9 mouse cellular contexts compared by ENCODE assay signal in the genomic region with DNA sequence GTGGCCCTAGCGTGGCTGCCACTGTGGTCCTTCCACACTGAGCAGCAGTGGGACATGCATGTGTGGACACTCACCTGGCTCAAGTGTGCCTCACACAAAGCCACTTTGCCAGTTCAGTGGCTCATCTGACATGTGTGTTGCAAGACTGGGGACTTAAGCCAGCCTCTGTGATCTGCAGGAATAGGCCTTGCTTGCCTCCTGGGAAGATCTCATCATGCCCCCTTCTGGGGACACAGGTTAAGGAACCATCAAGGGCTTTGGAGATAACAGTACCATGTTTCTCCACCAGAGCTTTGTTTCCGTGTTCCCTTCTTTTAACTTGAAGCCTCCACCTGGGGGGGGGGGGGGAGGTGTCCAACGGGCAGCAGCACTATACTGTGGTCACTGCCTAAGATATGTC. TPM values are rescaled to one million over a fixed set of nuclear protein-coding genes. Genes with fewer than 3 reads are reported as not detected.
DNase-seq lines count a peak whose midpoint lies in the region; ATAC-seq and TF ChIP-seq lines count a peak whose summit lies in the region.
"Had no signal": no experiment of that assay in that cellular context is flagged by ENCODE, and none has a peak within 500 bp of the region (broad histone marks: within the 10 kb centered on the region; RNA-seq: fewer than 3 reads in every experiment).

No protein-coding gene starts in this region.

- H3K9ac ChIP-seq in liver, adult 2 months (ENCODE audit: low read depth, low read length): no peak overlapping the region
- no peak overlapping the region for H3K9ac ChIP-seq in liver, embryonic 11.5 days (ENCODE audit: low read depth, low read length)
- H3K9ac ChIP-seq in intestine, postnatal 0 days (ENCODE audit: low read depth, low read length): no peak overlapping the region
- H3K9ac ChIP-seq in heart, embryonic 11.5 days (ENCODE audit: low read depth, low read length): no peak overlapping the region
- H3K9ac ChIP-seq in forebrain, embryonic 16.5 days (replicated peaks; ENCODE audit: low read depth, low read length): no peak overlapping the region
- H3K9ac ChIP-seq: midbrain, embryonic 12.5 days had no signal

- H3K79me2 ChIP-seq in liver, adult 2 months (ENCODE audit: control insufficient read depth, insufficient read depth, low read length): no peaks in the 10 kb centered on the region

- no peak for TF ChIP-seq POLR2A in liver, adult 2 months (IDR thresholded peaks at IDR 0.05; ENCODE audit: extremely low read depth, insufficient read depth, low read length)

- no peaks in the 10 kb centered on the region for H3K9me3 ChIP-seq in liver, embryonic 11.5 days (ENCODE audit: control insufficient read depth, low read length)
- no peaks in the 10 kb centered on the region for H3K9me3 ChIP-seq in intestine, postnatal 0 days (ENCODE audit: control insufficient read depth)
- no peaks in the 10 kb centered on the region for H3K9me3 ChIP-seq in heart, embryonic 11.5 days (replicated peaks; ENCODE audit: control insufficient read depth, low read length)
- H3K9me3 ChIP-seq in forebrain, embryonic 16.5 days (ENCODE audit: control insufficient read depth, low read length): no peaks in the 10 kb centered on the region
- H3K9me3 ChIP-seq: midbrain, embryonic 12.5 days had no signal

- TF ChIP-seq CTCF in liver, adult 2 months (IDR thresholded peaks at IDR 0.05; ENCODE audit: low read depth, low read length): peak; percentile 28
- peak; percentile 78 for TF ChIP-seq CTCF in intestine, postnatal 0 days (IDR thresholded peaks at IDR 0.05; ENCODE audit: low read depth)

- H3K4me2 ChIP-seq in liver, embryonic 11.5 days: no peak overlapping the region
- no peak overlapping the region for H3K4me2 ChIP-seq in intestine, postnatal 0 days (replicated peaks; ENCODE audit: low read depth)
- no peak overlapping the region for H3K4me2 ChIP-seq in heart, embryonic 11.5 days
- no peak overlapping the region for H3K4me2 ChIP-seq in forebrain, embryonic 16.5 days (ENCODE audit: low read length)
- H3K4me2 ChIP-seq: midbrain, embryonic 12.5 days had no signal

- 69% methylated on average over 3 of the region's 3 CpGs for WGBS in liver, adult 2 months
- WGBS in liver, embryonic 11.5 days: 64% methylated on average over 3 of the region's 3 CpGs
- 61% methylated on average over 3 of the region's 3 CpGs for WGBS in intestine, postnatal 0 days
- WGBS in heart, embryonic 11.5 days (ENCODE audit: insufficient replicate concordance): 59% methylated on average over 3 of the region's 3 CpGs
- 65% methylated on average over 3 of the region's 3 CpGs for WGBS in forebrain, embryonic 16.5 days

- H3K4me1 ChIP-seq in liver, adult 2 months (ENCODE audit: control insufficient read depth, insufficient read depth, low read length): peaks cover 1% of the 10 kb centered on the region; the same call in 1 of the 2 replicates
- H3K4me1 ChIP-seq in liver, embryonic 11.5 days (replicated peaks; ENCODE audit: control insufficient read depth, insufficient read depth, low read length): peaks cover 26% of the 10 kb centered on the region
- no peaks in the 10 kb centered on the region for H3K4me1 ChIP-seq in intestine, postnatal 0 days (replicated peaks; ENCODE audit: control insufficient read depth, insufficient read depth, low read length)
- H3K4me1 ChIP-seq in heart, embryonic 11.5 days (ENCODE audit: control insufficient read depth, insufficient read depth, low read length): no peaks in the 10 kb centered on the region
- H3K4me1 ChIP-seq in forebrain, embryonic 16.5 days (replicated peaks; ENCODE audit: control insufficient read depth, insufficient read depth, low read length): no peaks in the 10 kb centered on the region
- H3K4me1 ChIP-seq: midbrain, embryonic 12.5 days had no signal

- DNase-seq in liver, adult 2 months (ENCODE audit: extremely low read depth, low read depth, low spot score): peak; percentile 67
- DNase-seq in liver, embryonic 11.5 days (ENCODE audit: low spot score): no peak
- DNase-seq in Muller cell, postnatal 12 days (ENCODE audit: inconsistent ontology term): peak; percentile 32
- peak; percentile 61 for DNase-seq in naive thymus-derived CD4-positive, alpha-beta T cell, adult 2 months (ENCODE audit: low read depth)
- DNase-seq in left cerebral cortex, adult 8-10 months (ENCODE audit: low spot score in 2 of 2): no peak

- H3K27ac ChIP-seq in liver, adult 2 months (replicated peaks; ENCODE audit: insufficient read depth, low read depth, low read length): no peak overlapping the region
- H3K27ac ChIP-seq in liver, embryonic 11.5 days (ENCODE audit: low read depth, low read length): no peak overlapping the region
- H3K27ac ChIP-seq in intestine, postnatal 0 days (ENCODE audit: low read depth, low read length): no peak overlapping the region
- H3K27ac ChIP-seq in heart, embryonic 11.5 days (ENCODE audit: low read depth, low read length): no peak overlapping the region
- no peak overlapping the region for H3K27ac ChIP-seq in forebrain, embryonic 16.5 days (ENCODE audit: low read length)
- H3K27ac ChIP-seq: midbrain, embryonic 12.5 days had no signal

- ATAC-seq in liver, embryonic 11.5 days (replicated peaks; ENCODE audit: low FRiP score): no peak
- ATAC-seq in intestine, postnatal 0 days: peak; percentile 36; the same call in 1 of the 2 replicates
- no peak for ATAC-seq in heart, embryonic 11.5 days (replicated peaks; ENCODE audit: insufficient number of reproducible peaks, low FRiP score, low TSS enrichment)
- ATAC-seq in forebrain, embryonic 16.5 days: no peak

- no peak overlapping the region for H3K4me3 ChIP-seq in liver, adult 2 months (ENCODE audit: insufficient read depth, low read depth, low read length)
- H3K4me3 ChIP-seq in liver, embryonic 11.5 days (ENCODE audit: low read depth, low read length): no peak overlapping the region
- no peak overlapping the region for H3K4me3 ChIP-seq in intestine, postnatal 0 days (ENCODE audit: low read depth, low read length)
- no peak overlapping the region for H3K4me3 ChIP-seq in heart, embryonic 11.5 days (ENCODE audit: low read depth, low read length)
- H3K4me3 ChIP-seq in forebrain, embryonic 16.5 days (replicated peaks; ENCODE audit: low read length): no peak overlapping the region
- H3K4me3 ChIP-seq: midbrain, embryonic 12.5 days had no signal

- H3K36me3 ChIP-seq in liver, adult 2 months (ENCODE audit: control insufficient read depth, insufficient read depth, low read length): no peaks in the 10 kb centered on the region
- peaks cover 25% of the 10 kb centered on the region for H3K36me3 ChIP-seq in liver, embryonic 11.5 days (ENCODE audit: control insufficient read depth, insufficient read depth, low read length)
- peaks cover 74% of the 10 kb centered on the region for H3K36me3 ChIP-seq in intestine, postnatal 0 days (ENCODE audit: control insufficient read depth, insufficient read depth)
- H3K36me3 ChIP-seq in heart, embryonic 11.5 days (ENCODE audit: control insufficient read depth, insufficient read depth, low read length): peaks cover 4% of the 10 kb centered on the region; the same call in 1 of the 2 replicates
- no peaks in the 10 kb centered on the region; the same call in 1 of the 2 replicates for H3K36me3 ChIP-seq in forebrain, embryonic 16.5 days (ENCODE audit: control insufficient read depth, insufficient read depth)

- no peaks in the 10 kb centered on the region for H3K27me3 ChIP-seq in liver, adult 2 months (ENCODE audit: control insufficient read depth, insufficient read depth, low read length)
- H3K27me3 ChIP-seq in liver, embryonic 11.5 days (replicated peaks; ENCODE audit: control insufficient read depth, insufficient read depth, low read length): no peaks in the 10 kb centered on the region
- H3K27me3 ChIP-seq in intestine, postnatal 0 days (replicated peaks; ENCODE audit: control insufficient read depth, insufficient read depth, low read length): no peaks in the 10 kb centered on the region
- no peaks in the 10 kb centered on the region for H3K27me3 ChIP-seq in heart, embryonic 11.5 days (ENCODE audit: control insufficient read depth, insufficient read depth, low read length)
- no peaks in the 10 kb centered on the region for H3K27me3 ChIP-seq in forebrain, embryonic 16.5 days (replicated peaks; ENCODE audit: control insufficient read depth, insufficient read depth, low read length)
- H3K27me3 ChIP-seq: midbrain, embryonic 12.5 days had no signal

RNA-seq across cellular contexts. Expression of gene Usp42, which starts 35.8 kb away (rescaled TPM):
- total RNA-seq in liver, adult 2 months (2014; rRNA removed): 2.7 and 3.0 TPM in 2 replicates
- 2.0 and 3.1 TPM in 2 replicates for polyA plus RNA-seq in liver, adult 2 months (2012; rRNA removed)
- 13.2 and 14.7 TPM in 2 replicates for polyA plus RNA-seq in liver, embryonic 11.5 days (2014; fragmentation: Nextera tagmentation; extraction: Ambion mirVana)
- 4.7 and 6.3 TPM in 2 replicates for polyA plus RNA-seq in intestine, postnatal 0 days (2015; fragmentation: Nextera tagmentation; extraction: Ambion mirVana)
- polyA plus RNA-seq in heart, embryonic 11.5 days (2014; fragmentation: Nextera tagmentation; extraction: Ambion mirVana): 14.3 and 16.2 TPM in 2 replicates
- polyA plus RNA-seq in forebrain, embryonic 16.5 days (2015; fragmentation: Nextera tagmentation; extraction: Ambion mirVana): 27.5 and 28.5 TPM in 2 replicates
- 10 to 100 TPM; 21.5 to 25.3 (median 23.8) TPM for total RNA-seq in left cerebral cortex, adult 8-10 months (2022)

Comparison
In these comparisons a context has a peak if more than half of its experiments do, and no peak if none do; other contexts are left out.
1. DNase-seq: peak in liver, adult 2 months (single experiment), Muller cell, postnatal 12 days (single experiment) and naive thymus-derived CD4-positive, alpha-beta T cell, adult 2 months (single experiment); none in liver, embryonic 11.5 days (single experiment) and left cerebral cortex, adult 8-10 months (0 of 2).